Mouse (Mus musculus): ENCODE measurements around the gene 1700001P01Rik.

- no peak for TF ChIP-seq POLR2A (IDR thresholded peaks at IDR 0.05; ENCODE audit: low read depth, low read length)
- TF ChIP-seq ZC3H11A (IDR thresholded peaks at IDR 0.05; ENCODE audit: low read depth, low read length): no peak
Measured at GRCm38 (mm10) chr11:97736645-97737044, 39.1 kb downstream of the 1700001P01Rik start.
